Mouse (Mus musculus) limb, embryonic 13.5 days (tissue): ENCODE results near the gene Slc26a1. TPM values are rescaled to one million over a fixed set of nuclear protein-coding genes. Genes with fewer than 3 reads are reported as not detected.

ENCODE experiments used
- ATAC-seq: fragments of 200-750 bp; cut with Nextera tagmentation; 2 replicates; pipeline ENCODE4 v1.8.0; 2017; ENCODE audit warnings: low read depth, moderate number of reproducible peaks, moderate TSS enrichment; ENCODE audit not compliant: low FRiP score
- H3K27ac ChIP-seq: fragments of 300-500 bp; sonication (generic); 2 replicates; pipeline ENCODE4 v1.5.1; 2015; ENCODE audit warnings: inconsistent platforms, mild to moderate bottlenecking, moderate library complexity
- H3K27me3 ChIP-seq: fragments of 300-500 bp; sonication (generic); 2 replicates; pipeline ENCODE4 v1.6.1; 2015; ENCODE audit warnings: mild to moderate bottlenecking, inconsistent platforms
- H3K36me3 ChIP-seq: fragments of 300-500 bp; sonication (generic); 2 replicates; pipeline ENCODE4 v1.6.1; 2015; ENCODE audit warnings: inconsistent platforms, mild to moderate bottlenecking, moderate library complexity
- H3K4me1 ChIP-seq: fragments of 300-500 bp; sonication (generic); 2 replicates; pipeline ENCODE4 v1.6.1; 2015; ENCODE audit warnings: inconsistent platforms
- H3K4me2 ChIP-seq: fragments of 300-500 bp; sonication (generic); replicated peaks from 2 replicates; pipeline ENCODE4 v1.6.1; 2015; ENCODE audit warnings: inconsistent platforms, mild to moderate bottlenecking, moderate library complexity
- H3K4me3 ChIP-seq: fragments of 300-500 bp; sonication (generic); 2 replicates; pipeline ENCODE4 v1.5.1; 2015; ENCODE audit warnings: moderate library complexity, mild to moderate bottlenecking, inconsistent platforms
- H3K9ac ChIP-seq: fragments of 300-500 bp; sonication (generic); 2 replicates; pipeline ENCODE4 v1.6.1; 2015; ENCODE audit warnings: mild to moderate bottlenecking, inconsistent platforms
- H3K9me3 ChIP-seq: fragments of 300-500 bp; sonication (generic); 2 replicates; pipeline ENCODE4 v1.6.1; 2016; ENCODE audit warnings: inconsistent platforms
- WGBS: fragments of 180-500 bp; shearing (Covaris S2); methylation state at CpG from one replicate; pipeline ENCODE4 v1.1.7; 2015; 5-methylcytosine and 5-hydroxymethylcytosine counted together
- polyA plus RNA-seq: library from polyadenylated mRNA; unstranded; fragments of >200 nt; fragmentation: Nextera tagmentation; extraction: Ambion mirVana; gene quantifications from 2 replicates; pipeline ENCODE4 v1.2.1, GENCODE M21; 2015

Gene Slc26a1
- polyA plus RNA-seq, 1 experiment from 2014 or later = 1.8 TPM

GRCm38 (mm10) chr5:108667370-108667769 lies 8.0 kb downstream of the Slc26a1 start:
- Histone ChIP-seq H3K4me2 (no peak overlapping the region), H3K4me1 (peaks cover 22% of the 10 kb centered on the region), H3K36me3 (peaks cover 13% of the 10 kb centered on the region), H3K27me3 (0 out of 2 replicates have a peak, but pooled peaks cover 9% of the 10 kb centered on the region), H3K4me3 (no peak overlapping the region), H3K9me3 (no peaks in the 10 kb centered on the region), H3K27ac (no peak overlapping the region), H3K9ac (no peak overlapping the region)
- WGBS = 61% methylated on average over 2 of the region's 2 CpGs
- no peak for ATAC-seq

- no peaks in the 10 kb centered on the region for H3K9me3 ChIP-seq
- H3K9ac ChIP-seq = no peak overlapping the region
- H3K4me2 ChIP-seq = no peak overlapping the region
- no peaks in the 10 kb centered on the region for H3K36me3 ChIP-seq
- peaks cover 17% of the 10 kb centered on the region for H3K4me1 ChIP-seq
- no peak for ATAC-seq
- 0 out of 2 replicates have a peak, but pooled peaks cover 9% of the 10 kb centered on the region for H3K27me3 ChIP-seq
- 41% methylated on average over 3 of the region's 3 CpGs for WGBS
- H3K27ac ChIP-seq = no peak overlapping the region
- H3K4me3 ChIP-seq = no peak overlapping the region
These were observed 10.3 kb downstream of the Slc26a1 start for GRCm38 (mm10) chr5:108665066-108665465.

- Histone ChIP-seq H3K36me3 (peaks cover 4% of the 10 kb centered on the region), H3K4me3 (no peak overlapping the region), H3K27me3 (0 out of 2 replicates have a peak, but pooled peaks cover 9% of the 10 kb centered on the region), H3K9ac (no peak overlapping the region), H3K4me2 (no peak overlapping the region), H3K4me1 (peaks cover 14% of the 10 kb centered on the region), H3K9me3 (no peaks in the 10 kb centered on the region), H3K27ac (no peak overlapping the region)
- no peak for ATAC-seq
- WGBS = 86% methylated on average over 4 of the region's 4 CpGs
These were observed 12.6 kb downstream of the Slc26a1 start for GRCm38 (mm10) chr5:108662772-108663171.

GRCm38 (mm10) chr5:108660632-108661268 lies 14.6 kb downstream of the Slc26a1 start:
- Histone ChIP-seq H3K9ac (peak overlapping the region; percentile 94), H3K9me3 (no peaks in the 10 kb centered on the region), H3K4me2 (peak overlapping the region; percentile 93), H3K27ac (no peak overlapping the region), H3K4me3 (peak overlapping the region; percentile 88), H3K36me3 (peaks cover 25% of the 10 kb centered on the region), H3K27me3 (0 out of 2 replicates have a peak, but pooled peaks cover 5% of the 10 kb centered on the region), H3K4me1 (peaks cover 14% of the 10 kb centered on the region)
- ATAC-seq = peak; percentile 99
- WGBS = 16% methylated on average over 36 of the region's 36 CpGs

- Histone ChIP-seq H3K4me1 (peaks cover 14% of the 10 kb centered on the region), H3K4me2 (peak within 1 kb of the TSS; percentile 93), H3K27me3 (0 out of 2 replicates have a peak, but pooled peaks cover 4% of the 10 kb centered on the region), H3K9ac (peak within 1 kb of the TSS; percentile 94), H3K4me3 (peak within 1 kb of the TSS; percentile 88), H3K27ac (no peak within 1 kb of the TSS; the same call in 1 of the 2 replicates), H3K9me3 (no peaks in the 10 kb centered on the region), H3K36me3 (peaks cover 32% of the 10 kb centered on the region)
- WGBS = 8% methylated on average over 24 of the region's 24 CpGs
- ATAC-seq = peak; percentile 60
These were observed 15.4 kb downstream of the Slc26a1 start, which contains the start of gene Idua for GRCm38 (mm10) chr5:108659698-108660631. Gene Idua (plus strand): TSS chr5:108660331.

GRCm38 (mm10) chr5:108658611-108659010 lies 16.8 kb downstream of the Slc26a1 start:
- WGBS = 89% methylated on average over 1 of the region's 1 CpGs
- peak overlapping the region; percentile 39; the same call in 1 of the 2 replicates for H3K9ac ChIP-seq

GRCm38 (mm10) chr5:108657406-108657805 lies 18.0 kb downstream of the Slc26a1 start:
- Histone ChIP-seq H3K4me3 (no peak overlapping the region), H3K4me1 (peaks cover 14% of the 10 kb centered on the region), H3K9me3 (no peaks in the 10 kb centered on the region), H3K27ac (no peak overlapping the region), H3K4me2 (no peak overlapping the region), H3K36me3 (peaks cover 58% of the 10 kb centered on the region), H3K9ac (no peak overlapping the region), H3K27me3 (no peaks in the 10 kb centered on the region)
- 78% methylated on average over 5 of the region's 5 CpGs for WGBS
- ATAC-seq = no peak

More at GRCm38 (mm10) chr5:108658611-108659010, 16.8 kb downstream of the Slc26a1 start:
- Histone ChIP-seq H3K4me2 (no peak overlapping the region), H3K36me3 (peaks cover 46% of the 10 kb centered on the region), H3K27ac (no peak overlapping the region), H3K27me3 (no peaks in the 10 kb centered on the region), H3K4me3 (no peak overlapping the region), H3K9me3 (no peaks in the 10 kb centered on the region), H3K4me1 (peaks cover 14% of the 10 kb centered on the region)
- ATAC-seq = no peak

GRCm38 (mm10) chr5:108655891-108656650 lies 19.3 kb downstream of the Slc26a1 start:
- Histone ChIP-seq H3K27ac (no peak overlapping the region), H3K9ac (no peak overlapping the region), H3K27me3 (no peaks in the 10 kb centered on the region), H3K9me3 (no peaks in the 10 kb centered on the region), H3K4me3 (no peak overlapping the region), H3K36me3 (peaks cover 66% of the 10 kb centered on the region), H3K4me2 (no peak overlapping the region), H3K4me1 (peaks cover 14% of the 10 kb centered on the region)
- no peak for ATAC-seq
- WGBS = 92% methylated on average over 15 of the region's 15 CpGs

GRCm38 (mm10) chr5:108655381-108655780 lies 20.0 kb downstream of the Slc26a1 start:
- Histone ChIP-seq H3K9ac (no peak overlapping the region), H3K36me3 (peaks cover 73% of the 10 kb centered on the region), H3K27me3 (no peaks in the 10 kb centered on the region), H3K4me1 (peaks cover 14% of the 10 kb centered on the region), H3K4me2 (no peak overlapping the region), H3K9me3 (no peaks in the 10 kb centered on the region), H3K4me3 (no peak overlapping the region), H3K27ac (no peak overlapping the region)
- 95% methylated on average over 9 of the region's 9 CpGs for WGBS
- ATAC-seq = no peak

- 94% methylated on average over 10 of the region's 10 CpGs for WGBS
- ATAC-seq = no peak
- H3K27ac ChIP-seq = no peak overlapping the region
- H3K9ac ChIP-seq = no peak overlapping the region
- peaks cover 81% of the 10 kb centered on the region for H3K36me3 ChIP-seq
- H3K4me1 ChIP-seq = peaks cover 7% of the 10 kb centered on the region
- no peak overlapping the region for H3K4me3 ChIP-seq
- no peak overlapping the region for H3K4me2 ChIP-seq
- H3K27me3 ChIP-seq = no peaks in the 10 kb centered on the region
- H3K9me3 ChIP-seq = no peaks in the 10 kb centered on the region
These were observed 20.9 kb downstream of the Slc26a1 start for GRCm38 (mm10) chr5:108654444-108654990.

GRCm38 (mm10) chr5:108653341-108653740 lies 22.0 kb downstream of the Slc26a1 start:
- 95% methylated on average over 6 of the region's 6 CpGs for WGBS
- no peak for ATAC-seq
- H3K9me3 ChIP-seq = no peaks in the 10 kb centered on the region
- no peak overlapping the region for H3K4me3 ChIP-seq
- H3K36me3 ChIP-seq = peaks cover 93% of the 10 kb centered on the region
- no peak overlapping the region for H3K9ac ChIP-seq
- no peak overlapping the region for H3K27ac ChIP-seq
- H3K4me1 ChIP-seq = no peaks in the 10 kb centered on the region
- H3K4me2 ChIP-seq = no peak overlapping the region
- no peaks in the 10 kb centered on the region for H3K27me3 ChIP-seq
